Mouse (Mus musculus) embryonic facial prominence, embryonic 11.5 days (tissue): Measurements from ENCODE around the gene Ubiad1. TPM values are rescaled to one million over a fixed set of nuclear protein-coding genes. Genes with fewer than 3 reads are reported as not detected.

Source experiments
- ATAC-seq: fragments of 200-750 bp; cut with Nextera tagmentation; replicated peaks from 2 replicates; pipeline ENCODE4 v1.8.0; 2017; ENCODE audit warnings: low read depth; ENCODE audit not compliant: insufficient number of reproducible peaks, low FRiP score, low TSS enrichment
- DNase-seq: peaks from one replicate; pipeline ENCODE4 v3.0.0-alpha.2; 2015; ENCODE audit warnings: low spot score
- H3K27ac ChIP-seq: fragments of 300-500 bp; sonication (generic); replicated peaks from 2 replicates; pipeline ENCODE4 v1.5.1; 2014; ENCODE audit warnings: mild to moderate bottlenecking, low read depth, low read length, control low read depth
- H3K27me3 ChIP-seq: fragments of 300-500 bp; sonication (generic); 2 replicates; pipeline ENCODE4 v1.6.1; 2014; ENCODE audit warnings: mild to moderate bottlenecking, low read length, moderate library complexity, mixed read lengths; ENCODE audit not compliant: control insufficient read depth, insufficient read depth
- H3K36me3 ChIP-seq: fragments of 300-500 bp; sonication (generic); replicated peaks from 2 replicates; pipeline ENCODE4 v1.6.1; 2014; ENCODE audit warnings: low read depth, mild to moderate bottlenecking, low read length, moderate library complexity, mixed read lengths; ENCODE audit not compliant: control insufficient read depth, insufficient read depth
- H3K4me1 ChIP-seq: fragments of 300-500 bp; sonication (generic); 2 replicates; pipeline ENCODE4 v1.6.1; 2014; ENCODE audit warnings: low read length, mixed read lengths; ENCODE audit not compliant: control insufficient read depth, insufficient read depth
- H3K4me2 ChIP-seq: fragments of 300-500 bp; sonication (generic); 2 replicates; pipeline ENCODE4 v1.6.1; 2014; ENCODE audit warnings: low read depth, mild to moderate bottlenecking, control low read depth, low read length, moderate library complexity
- H3K4me3 ChIP-seq: fragments of 300-500 bp; sonication (generic); 2 replicates; pipeline ENCODE4 v1.5.1; 2014; ENCODE audit warnings: low read depth, low read length, control low read depth
- H3K9ac ChIP-seq: fragments of 300-500 bp; sonication (generic); replicated peaks from 2 replicates; pipeline ENCODE4 v1.6.1; 2014; ENCODE audit warnings: mild to moderate bottlenecking, control low read depth, low read length
- H3K9me3 ChIP-seq: fragments of 300-500 bp; sonication (generic); replicated peaks from 2 replicates; pipeline ENCODE4 v1.6.1; 2016; ENCODE audit warnings: mild to moderate bottlenecking, low read length, inconsistent platforms, mixed read lengths; ENCODE audit not compliant: control insufficient read depth
- WGBS: fragments of 180-500 bp; shearing (Covaris S2); extraction: QIAGEN DNeasy Blood & Tissue Kit; methylation state at CpG from one replicate; pipeline ENCODE4 v1.1.7; 2014; 5-methylcytosine and 5-hydroxymethylcytosine counted together
- polyA plus RNA-seq: library from polyadenylated mRNA; unstranded; fragments of >200 nt; fragmentation: Nextera tagmentation; extraction: Ambion mirVana; gene quantifications from 2 replicates; pipeline ENCODE4 v1.2.1, GENCODE M21; 2014

Ubiad1 gene
- polyA plus RNA-seq, 1 experiment from 2014 or later: 14.2 TPM

DNA sequence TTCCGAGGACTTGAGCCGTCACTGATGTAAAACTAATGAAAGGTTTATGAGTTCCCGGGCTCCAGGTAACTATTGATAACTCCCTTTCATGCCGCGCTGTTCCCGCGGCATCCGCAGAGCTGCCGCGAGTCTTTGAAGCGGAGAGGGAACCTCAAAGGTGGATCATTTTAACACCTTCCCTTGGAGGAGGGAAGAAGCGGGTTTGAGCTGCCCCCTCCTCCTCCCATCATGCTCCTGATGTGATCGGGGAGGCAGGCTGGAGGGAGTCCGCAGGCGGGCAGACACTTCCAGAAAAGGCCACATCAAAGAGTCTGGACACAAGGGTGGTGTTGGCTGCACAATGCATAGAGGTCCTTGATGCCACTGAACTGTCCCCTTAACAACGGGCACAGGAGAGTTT is 29.0 kb downstream of the Ubiad1 start:
- 12% methylated on average over 16 of the region's 16 CpGs for WGBS
- DNase-seq (no peak), ATAC-seq (no peak)
- Histone ChIP-seq H3K36me3 (no peaks in the 10 kb centered on the region), H3K27ac (no peak overlapping the region), H3K9me3 (no peaks in the 10 kb centered on the region), H3K4me1 (no peaks in the 10 kb centered on the region), H3K4me3 (no peak overlapping the region), H3K9ac (no peak overlapping the region), H3K27me3 (peaks cover 4% of the 10 kb centered on the region; the same call in 1 of the 2 replicates), H3K4me2 (no peak overlapping the region)

GRCm38 (mm10) chr4:148408256-148408975 is 36.2 kb downstream of the Ubiad1 start:
- H3K4me2 ChIP-seq: no peak overlapping the region
- no peaks in the 10 kb centered on the region for H3K36me3 ChIP-seq
- WGBS: 78% methylated on average over 10 of the region's 10 CpGs
- no peaks in the 10 kb centered on the region; the same call in 1 of the 2 replicates for H3K4me1 ChIP-seq
- ATAC-seq: no peak
- no peak for DNase-seq
- H3K9me3 ChIP-seq: no peaks in the 10 kb centered on the region
- no peak overlapping the region for H3K9ac ChIP-seq
- peaks cover 26% of the 10 kb centered on the region for H3K27me3 ChIP-seq
- no peak overlapping the region for H3K4me3 ChIP-seq
- H3K27ac ChIP-seq: no peak overlapping the region

DNA sequence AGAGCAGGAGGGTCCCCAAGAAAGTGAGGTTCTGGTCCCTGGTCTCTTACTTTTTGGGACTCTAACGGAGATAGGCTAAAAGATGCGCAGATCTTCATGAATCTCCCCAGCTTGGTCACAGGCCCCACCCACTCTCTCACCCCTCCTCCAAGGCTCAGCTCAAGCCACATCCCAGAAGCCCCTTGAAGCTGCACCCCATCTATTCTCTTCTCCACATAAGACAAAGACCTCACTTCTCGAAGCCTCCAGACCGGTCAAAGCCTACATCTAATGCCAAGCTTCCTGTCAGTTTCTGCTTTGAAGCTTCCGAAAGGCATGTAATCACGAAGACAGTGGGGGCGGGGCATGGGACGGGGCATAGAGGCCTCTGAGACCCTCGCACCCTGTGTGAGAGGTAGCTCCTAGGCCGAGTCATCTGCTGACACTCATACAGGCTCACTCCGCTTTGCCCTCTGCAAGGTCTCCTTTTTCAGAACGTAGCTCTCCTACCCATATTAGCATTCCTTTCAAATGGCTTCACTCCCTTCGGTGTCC is 39.2 kb downstream of the Ubiad1 start:
- no peaks in the 10 kb centered on the region for H3K9me3 ChIP-seq
- 10% methylated on average over 13 of the region's 13 CpGs for WGBS
- no peak overlapping the region for H3K4me3 ChIP-seq
- peaks cover 35% of the 10 kb centered on the region for H3K27me3 ChIP-seq
- DNase-seq (no peak), ATAC-seq (no peak)
- H3K4me2 ChIP-seq: no peak overlapping the region
- H3K4me1 ChIP-seq: no peaks in the 10 kb centered on the region; the same call in 1 of the 2 replicates
- H3K9ac ChIP-seq: no peak overlapping the region
- no peak overlapping the region for H3K27ac ChIP-seq
- H3K36me3 ChIP-seq: no peaks in the 10 kb centered on the region

DNA sequence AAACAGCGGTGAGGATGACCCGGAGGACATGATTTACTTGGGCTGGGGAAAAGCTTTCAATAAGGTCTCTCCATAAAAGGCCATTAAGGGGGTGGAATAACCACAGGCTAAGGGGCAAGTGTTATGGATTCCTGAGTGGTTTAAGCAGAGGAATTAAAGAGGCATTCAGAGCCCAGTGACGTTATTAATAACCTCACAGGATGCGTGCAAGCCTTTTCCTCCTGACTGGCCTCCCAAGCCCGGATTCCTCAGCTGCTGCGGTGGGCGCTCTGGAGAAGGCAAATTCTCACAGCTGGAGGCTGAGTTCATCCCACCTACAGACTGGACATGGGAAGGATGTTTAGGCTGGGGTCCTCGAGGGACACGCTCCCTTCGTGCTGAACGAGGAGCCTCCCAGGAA is 39.8 kb downstream of the Ubiad1 start:
- H3K27ac ChIP-seq: no peak overlapping the region
- ATAC-seq: no peak
- no peaks in the 10 kb centered on the region; the same call in 1 of the 2 replicates for H3K4me1 ChIP-seq
- H3K9ac ChIP-seq: no peak overlapping the region
- 11% methylated on average over 11 of the region's 11 CpGs for WGBS
- no peak overlapping the region for H3K4me3 ChIP-seq
- H3K9me3 ChIP-seq: no peaks in the 10 kb centered on the region
- DNase-seq: no peak
- H3K4me2 ChIP-seq: no peak overlapping the region
- H3K36me3 ChIP-seq: no peaks in the 10 kb centered on the region
- peaks cover 35% of the 10 kb centered on the region for H3K27me3 ChIP-seq

- no peak overlapping the region for H3K9ac ChIP-seq
- H3K4me3 ChIP-seq: no peak overlapping the region
Observed at GRCm38 (mm10) chr4:148403402-148403801, 41.2 kb downstream of the Ubiad1 start.

DNA sequence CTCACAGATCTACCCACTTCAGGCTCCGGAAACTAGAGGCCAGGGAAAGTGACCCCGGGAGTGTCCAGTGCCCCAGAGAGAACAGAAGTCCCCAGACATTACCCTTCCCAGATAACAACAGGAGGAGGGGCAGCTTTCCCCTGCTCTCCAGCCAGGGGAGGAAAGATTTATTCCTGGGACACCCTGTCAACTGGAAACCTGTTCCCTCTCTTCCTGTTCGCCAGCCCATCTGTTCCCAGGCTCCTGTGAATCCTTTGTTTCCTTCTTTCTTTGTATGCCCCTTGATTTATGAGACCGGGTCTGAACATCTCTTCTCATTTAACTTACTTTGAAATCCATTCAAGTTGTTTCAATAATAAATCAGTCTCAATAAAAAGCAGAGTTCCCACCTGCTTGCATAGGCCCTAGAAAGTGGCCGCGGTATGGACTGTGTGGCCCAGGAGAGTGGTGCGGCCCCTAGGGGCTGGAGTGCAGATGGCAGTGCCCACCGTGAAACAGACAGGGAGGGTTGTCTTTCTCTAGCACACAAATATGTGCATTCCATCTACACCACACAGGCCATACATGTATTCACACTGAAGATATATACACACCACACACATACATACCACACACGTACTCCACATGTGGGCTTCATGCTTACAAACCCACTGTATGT is 45.0 kb downstream of the Ubiad1 start:
- Histone ChIP-seq H3K27ac (no peak overlapping the region), H3K36me3 (no peaks in the 10 kb centered on the region), H3K9me3 (no peaks in the 10 kb centered on the region), H3K4me2 (no peak overlapping the region), H3K9ac (no peak overlapping the region), H3K4me3 (no peak overlapping the region), H3K4me1 (no peaks in the 10 kb centered on the region; the same call in 1 of the 2 replicates), H3K27me3 (peaks cover 18% of the 10 kb centered on the region)
- 75% methylated on average over 9 of the region's 9 CpGs for WGBS
- no peak for ATAC-seq
- no peak for DNase-seq

More at GRCm38 (mm10) chr4:148403402-148403801, 41.2 kb downstream of the Ubiad1 start:
- DNase-seq (no peak), ATAC-seq (no peak)
- Histone ChIP-seq H3K27me3 (peaks cover 35% of the 10 kb centered on the region), H3K36me3 (no peaks in the 10 kb centered on the region), H3K4me2 (no peak overlapping the region), H3K27ac (no peak overlapping the region), H3K9me3 (no peaks in the 10 kb centered on the region), H3K4me1 (no peaks in the 10 kb centered on the region; the same call in 1 of the 2 replicates)
- 14% methylated on average over 12 of the region's 12 CpGs for WGBS

DNA sequence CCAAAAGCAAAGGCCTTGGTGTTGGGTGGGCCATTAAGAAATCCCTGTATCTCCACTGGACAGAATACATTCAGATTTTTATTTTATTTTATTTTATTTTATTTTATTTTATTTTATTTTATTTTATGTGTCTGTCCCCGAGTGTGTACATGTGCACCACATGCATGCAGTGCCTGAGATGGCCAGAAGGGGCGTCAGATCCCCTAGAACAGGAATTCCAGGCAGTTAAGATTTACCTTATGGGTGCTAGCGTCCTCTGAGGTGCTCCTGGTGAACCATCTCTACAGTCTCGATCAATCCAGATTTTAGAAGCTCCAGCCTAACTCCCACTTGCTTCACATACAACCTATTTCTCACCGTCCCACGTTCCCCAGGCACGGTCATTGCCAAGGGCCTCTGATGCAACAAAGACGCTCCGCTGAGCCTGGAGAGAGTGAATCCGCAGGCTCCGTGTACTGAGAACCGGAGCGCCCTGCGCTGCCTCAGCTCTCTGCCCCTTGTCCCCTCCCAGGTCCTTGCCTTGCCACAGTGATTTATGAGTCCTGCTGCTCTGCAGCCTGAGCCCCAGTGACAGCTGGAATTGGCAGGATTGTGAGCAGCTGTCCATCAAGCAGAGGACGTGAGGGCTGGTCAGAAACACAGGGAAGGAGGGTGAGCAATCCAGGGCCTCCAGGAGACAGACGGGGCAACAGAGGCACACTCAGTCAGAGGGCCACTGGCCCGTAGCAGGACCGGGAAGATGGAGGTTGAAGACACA is 46.9 kb downstream of the Ubiad1 start:
- ATAC-seq: no peak
- Histone ChIP-seq H3K36me3 (no peaks in the 10 kb centered on the region), H3K27me3 (peaks cover 3% of the 10 kb centered on the region; the same call in 1 of the 2 replicates), H3K9me3 (no peaks in the 10 kb centered on the region), H3K27ac (no peak overlapping the region), H3K4me2 (no peak overlapping the region), H3K9ac (no peak overlapping the region), H3K4me3 (no peak overlapping the region), H3K4me1 (no peaks in the 10 kb centered on the region)
- 82% methylated on average over 18 of the region's 18 CpGs for WGBS
- no peak for DNase-seq
